Mouse (Mus musculus) heart, postnatal 4 days (tissue): ENCODE results near the gene Abcg5. TPM values are rescaled to one million over a fixed set of nuclear protein-coding genes. Genes with fewer than 3 reads are reported as not detected.

Experiments used
- DNase-seq: peaks from one replicate; pipeline ENCODE4 v3.0.0; 2021
- total RNA-seq, 2 experiments: library from RNA; stranded (reverse); gene quantifications; 2 replicates each; pipeline ENCODE4 v1.2.3; 2021

Abcg5 gene
- total RNA-seq, 2 experiments from 2014 or later: not detected

DNA sequence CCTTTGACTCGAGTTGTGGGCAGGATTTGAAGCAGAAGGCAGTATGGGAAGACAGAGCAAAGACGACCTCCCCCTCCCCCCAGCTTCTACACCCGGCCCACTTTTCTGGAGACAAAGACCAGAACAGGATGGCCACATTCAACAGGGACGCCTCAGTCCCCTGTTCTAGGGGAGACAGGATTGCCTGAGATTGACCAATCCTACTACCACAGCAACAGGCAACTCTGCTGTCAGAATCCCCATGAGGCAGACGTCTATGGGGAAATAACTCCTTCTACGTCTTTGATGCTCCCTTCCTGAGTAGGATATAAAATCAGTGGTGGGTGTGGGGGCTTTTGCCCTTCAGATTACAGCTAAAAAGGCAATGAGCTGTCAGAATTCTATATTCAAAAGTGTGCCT is 1.5 kb upstream of the Abcg5 start:
- no peak for DNase-seq

DNA sequence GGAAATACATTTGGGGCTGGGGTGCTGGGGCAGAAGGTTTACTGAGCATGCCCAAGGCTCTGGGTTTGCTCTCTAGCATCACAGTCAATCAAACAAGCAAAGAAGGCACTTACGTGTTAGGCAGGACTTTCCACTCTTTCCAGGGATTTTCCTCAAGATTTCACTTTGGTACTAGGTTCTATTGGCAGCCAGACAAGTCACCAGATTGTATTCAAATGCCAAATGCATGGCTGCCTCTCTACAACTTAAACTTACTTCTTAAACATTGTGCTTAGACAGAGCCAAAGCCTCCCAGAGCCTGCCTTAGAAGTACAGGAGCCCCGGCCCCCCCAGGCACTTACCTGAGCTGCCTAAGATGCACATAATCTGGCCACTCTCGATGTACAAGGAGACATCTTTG is 1.1 kb downstream of the Abcg5 start:
- no peak for DNase-seq

DNA sequence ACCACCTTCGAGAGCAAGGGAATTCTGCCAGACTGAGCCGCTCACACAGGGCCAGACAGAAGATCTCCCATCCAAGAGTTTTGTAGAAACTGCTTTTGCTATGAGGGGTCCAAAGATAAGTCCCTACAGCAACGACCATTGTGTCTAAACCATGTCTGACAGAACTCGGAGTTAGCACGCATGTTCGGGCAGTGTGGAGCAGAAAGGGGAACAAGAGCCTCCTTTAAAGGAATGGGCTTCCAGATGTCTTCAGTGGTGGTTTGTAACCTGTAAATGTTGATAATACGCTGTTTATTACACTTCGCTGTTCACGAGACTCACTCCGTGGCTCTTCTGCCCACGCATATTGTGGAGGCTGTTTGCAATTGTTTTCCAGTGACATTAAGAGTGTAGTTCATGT is 5.2 kb downstream of the Abcg5 start:
- DNase-seq: no peak

DNA sequence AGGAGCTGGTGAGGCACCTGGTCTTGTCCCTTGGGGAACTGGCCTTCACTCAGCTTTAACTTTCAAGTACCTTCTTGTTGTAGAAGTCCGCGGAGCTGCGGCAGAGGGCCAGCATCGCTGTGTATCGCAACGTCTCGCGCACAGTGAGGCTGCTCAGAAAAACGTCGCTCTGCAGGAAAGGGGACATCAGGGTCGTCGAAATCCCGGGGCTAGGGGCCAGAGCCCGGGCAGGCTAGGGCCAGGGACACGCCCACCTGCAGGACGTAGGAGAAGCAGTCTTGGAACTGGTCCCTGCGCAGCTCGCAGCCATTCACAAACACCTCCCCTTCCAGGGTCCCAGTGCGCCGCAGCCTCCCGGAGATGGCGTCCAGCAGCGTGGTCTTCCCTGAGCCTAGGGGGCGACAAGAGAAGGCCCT is 6.9 kb downstream of the Abcg5 start, which contains the start of gene Abcg8:
Gene Abcg8, plus strand, starts transcription at position 352 of the 416 bp plus-strand sequence.
- DNase-seq: peak; percentile 32

DNA sequence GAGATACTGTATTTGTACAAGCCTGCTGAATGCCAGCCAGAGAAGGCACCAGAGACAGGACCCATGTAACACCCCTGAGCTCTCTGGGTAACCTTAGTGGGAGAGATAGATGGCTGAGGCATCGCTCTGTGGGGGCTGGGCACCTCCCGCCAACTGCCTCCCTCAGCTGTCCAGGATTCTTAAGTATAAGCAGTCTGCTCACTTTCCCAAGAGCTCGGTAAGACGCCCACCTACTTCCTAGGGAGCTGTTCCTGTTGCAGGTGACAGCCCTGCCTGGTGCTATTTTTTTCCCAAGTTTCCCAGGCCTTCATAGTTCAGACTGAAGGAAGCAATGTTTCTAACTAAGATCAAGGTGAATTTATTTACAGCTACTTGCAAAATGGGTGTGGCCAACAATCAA is 7.6 kb downstream of the Abcg5 start:
- DNase-seq: no peak

DNA sequence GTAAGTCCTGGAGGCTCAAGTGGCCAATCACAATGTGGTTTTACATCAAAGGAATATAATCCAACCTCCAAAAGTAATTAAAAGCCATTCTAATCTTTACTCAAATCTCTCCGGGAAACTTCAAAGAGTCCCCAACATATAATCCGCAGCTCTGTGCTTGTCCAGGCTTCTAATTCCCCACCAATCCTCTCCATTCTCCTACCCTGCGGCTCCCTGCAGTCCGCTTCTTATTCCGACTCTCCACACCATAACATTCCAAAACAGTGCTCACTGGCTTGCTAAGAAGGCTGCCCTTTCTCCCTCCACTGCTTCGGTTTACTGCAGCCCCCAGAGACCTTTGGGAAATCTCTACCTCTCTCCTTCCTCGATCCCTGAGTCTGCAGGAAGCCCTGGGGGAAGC is 8.8 kb downstream of the Abcg5 start:
- DNase-seq: no peak

DNA sequence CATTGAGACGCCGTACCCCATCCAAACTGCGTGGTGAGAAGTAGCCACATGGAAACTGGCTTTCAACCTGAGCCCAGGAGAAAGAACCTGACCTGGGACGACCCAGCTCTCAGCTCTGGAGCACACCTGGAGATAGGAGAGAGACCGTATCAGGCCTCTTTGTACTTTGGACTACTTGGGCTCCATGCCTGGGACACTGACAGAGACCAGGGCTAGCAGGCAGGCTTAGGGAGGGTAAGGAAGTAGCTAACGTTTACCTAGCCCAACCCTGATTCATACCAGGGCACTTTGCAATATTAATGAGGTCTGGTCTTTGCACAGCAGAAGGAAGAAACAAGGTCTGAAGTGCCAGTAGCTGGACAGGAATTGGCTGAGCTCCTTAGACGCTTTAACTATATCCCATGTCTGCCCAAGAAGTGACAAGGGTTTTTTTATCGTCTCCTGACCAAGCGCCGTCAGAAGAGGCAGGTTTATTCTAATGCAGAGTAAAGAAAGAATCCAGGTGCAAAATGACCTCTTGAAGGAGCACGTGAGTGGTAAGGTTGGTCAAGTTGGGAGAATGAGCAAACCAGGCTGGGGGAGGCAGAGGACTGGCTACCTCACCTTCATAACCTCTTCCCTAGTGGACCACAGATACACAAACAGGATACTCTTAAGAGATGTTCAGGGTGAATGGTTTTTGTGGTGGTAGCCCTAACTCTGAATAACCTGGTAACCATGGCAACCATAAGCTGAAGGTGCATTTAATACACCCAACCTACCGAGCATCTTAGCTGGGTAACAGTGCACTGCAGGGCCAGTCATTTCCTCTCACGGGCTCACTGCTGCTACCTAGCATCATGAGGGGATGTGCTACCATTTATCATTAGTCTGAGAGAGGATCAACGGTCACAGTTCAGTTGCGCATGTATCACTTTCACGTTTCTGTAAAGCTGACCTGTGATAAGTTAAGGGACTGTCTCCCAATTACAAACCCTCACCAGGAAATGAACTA is 10.1 kb downstream of the Abcg5 start:
- DNase-seq: no peak

DNA sequence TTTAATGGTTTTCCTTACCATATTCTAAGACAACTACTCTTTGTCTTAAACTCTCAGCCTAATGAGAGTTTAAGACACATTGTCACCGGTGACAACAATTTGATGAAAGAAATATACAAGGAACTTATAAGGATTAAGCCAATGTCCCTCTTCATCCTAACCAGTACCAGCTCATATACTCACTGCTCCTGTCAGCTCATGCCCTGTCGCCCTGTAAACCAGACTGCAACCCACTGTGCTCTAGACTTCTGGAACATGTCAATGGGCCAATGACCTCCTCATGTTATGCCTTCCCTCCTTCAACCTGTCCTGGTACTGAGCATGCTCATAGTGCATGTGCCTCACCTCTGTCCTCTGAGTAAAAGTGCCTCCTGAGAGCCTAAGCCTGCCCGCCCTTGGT is 15.0 kb downstream of the Abcg5 start:
- DNase-seq: no peak

DNA sequence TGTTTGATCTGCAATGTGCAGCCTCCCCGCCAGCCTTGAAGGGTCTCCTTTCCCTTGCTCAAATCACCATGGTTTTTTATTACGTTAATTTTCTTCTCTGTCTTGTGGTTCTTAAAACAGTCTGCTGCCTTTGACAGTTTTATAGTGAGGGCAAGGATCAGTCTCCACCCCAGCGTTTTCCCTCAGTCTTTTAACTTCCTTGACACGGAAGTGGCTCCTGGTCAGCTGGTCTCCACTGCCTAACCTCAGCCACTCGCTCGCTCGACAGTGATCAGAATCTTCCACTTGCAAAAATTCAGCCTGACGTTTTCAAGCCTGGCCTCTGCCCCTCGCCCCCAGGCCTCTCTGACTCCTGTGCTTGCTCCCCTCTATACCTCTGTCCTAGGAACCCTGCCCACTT is 17.1 kb downstream of the Abcg5 start:
- no peak for DNase-seq

DNA sequence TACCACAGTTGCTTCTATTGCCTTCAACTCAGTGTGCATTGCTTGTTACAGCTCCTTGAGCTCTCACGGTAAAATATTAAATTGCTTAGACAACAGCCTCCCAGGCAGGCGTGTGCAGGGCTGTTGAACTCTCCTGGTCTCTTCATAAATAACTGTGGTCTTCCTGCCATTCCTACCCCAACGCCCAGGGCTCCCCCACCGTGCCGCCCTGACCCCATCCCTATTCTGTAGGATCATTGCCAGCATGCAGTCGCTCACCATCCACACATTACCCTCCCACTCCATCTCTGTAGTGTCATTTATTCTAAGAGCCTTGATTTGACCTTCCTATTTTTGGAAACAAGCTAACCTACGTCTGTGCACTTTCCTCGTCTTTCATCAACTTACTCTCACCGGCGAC is 17.8 kb downstream of the Abcg5 start:
- no peak for DNase-seq

DNA sequence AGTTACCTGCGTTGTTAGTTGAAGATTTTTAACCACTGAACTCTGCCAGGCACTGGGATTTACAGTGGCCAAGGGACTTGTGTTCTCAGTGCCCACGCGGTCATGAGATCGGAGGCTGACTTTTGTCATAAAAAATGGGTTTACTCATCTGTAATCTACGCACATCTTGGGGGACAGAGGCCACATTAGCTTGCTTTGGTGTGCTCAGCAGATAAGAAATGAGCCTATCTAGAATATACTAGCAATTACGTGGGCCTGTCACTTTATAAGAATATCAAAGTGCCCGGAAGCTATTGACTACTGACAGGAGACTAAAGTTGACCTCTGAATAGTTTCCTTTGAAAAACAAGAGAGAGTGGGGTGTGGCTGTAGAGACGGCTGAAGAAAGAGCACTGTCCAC is 23.9 kb downstream of the Abcg5 start:
- no peak for DNase-seq

DNA sequence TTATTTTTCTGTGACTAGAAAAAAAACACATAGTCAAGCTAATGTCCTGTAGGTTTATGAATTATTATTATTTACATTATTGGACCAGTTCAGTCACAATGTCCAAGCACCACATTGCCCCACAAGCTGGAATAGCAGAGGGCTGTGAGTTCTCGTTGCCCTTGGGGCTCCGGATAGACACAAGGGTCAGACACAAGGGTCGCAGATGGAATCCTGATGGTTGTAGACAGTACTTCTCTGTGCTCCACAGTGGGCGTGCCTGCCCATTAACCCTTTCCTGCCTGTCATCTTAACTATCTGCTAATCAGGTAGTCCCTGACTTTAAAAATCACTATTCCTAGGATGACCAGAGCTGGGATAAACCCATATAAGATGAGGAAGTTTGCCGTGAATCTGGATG is 24.6 kb downstream of the Abcg5 start:
- DNase-seq: no peak

DNA sequence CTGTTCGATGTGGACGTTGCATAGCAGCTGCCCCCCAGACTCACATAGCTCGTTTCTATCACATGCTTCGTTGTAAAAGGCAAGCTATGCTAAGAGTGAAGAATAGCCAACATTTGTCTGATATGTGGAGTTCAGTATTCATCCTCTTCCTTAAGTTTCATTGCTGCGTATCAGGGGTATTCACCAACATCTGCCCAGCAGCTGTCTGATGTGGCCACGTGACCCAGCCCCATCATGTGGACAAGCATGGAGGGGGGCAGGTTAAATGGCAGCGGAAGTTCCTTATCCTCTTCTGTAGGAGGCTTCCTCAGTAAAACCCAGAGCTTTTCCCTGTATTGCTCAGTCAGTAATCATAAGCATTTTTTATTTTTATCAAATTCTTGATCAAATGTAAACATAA is 25.0 kb downstream of the Abcg5 start:
- DNase-seq: no peak

DNA sequence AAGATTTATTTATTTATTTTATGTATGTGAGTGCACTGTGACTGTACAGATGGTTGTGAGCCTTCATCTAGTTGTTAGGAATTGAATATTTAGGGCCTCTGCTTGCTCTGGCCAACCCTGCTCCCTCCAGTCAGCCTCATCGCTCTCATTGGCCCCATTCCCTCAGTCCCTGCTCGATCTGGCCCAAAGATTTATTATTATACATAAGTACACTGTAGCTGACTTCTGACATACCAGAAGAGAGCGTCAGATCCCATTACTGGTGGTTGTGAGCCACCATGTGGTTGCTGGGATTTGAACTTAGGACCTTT is 25.4 kb downstream of the Abcg5 start:
- no peak for DNase-seq

DNA sequence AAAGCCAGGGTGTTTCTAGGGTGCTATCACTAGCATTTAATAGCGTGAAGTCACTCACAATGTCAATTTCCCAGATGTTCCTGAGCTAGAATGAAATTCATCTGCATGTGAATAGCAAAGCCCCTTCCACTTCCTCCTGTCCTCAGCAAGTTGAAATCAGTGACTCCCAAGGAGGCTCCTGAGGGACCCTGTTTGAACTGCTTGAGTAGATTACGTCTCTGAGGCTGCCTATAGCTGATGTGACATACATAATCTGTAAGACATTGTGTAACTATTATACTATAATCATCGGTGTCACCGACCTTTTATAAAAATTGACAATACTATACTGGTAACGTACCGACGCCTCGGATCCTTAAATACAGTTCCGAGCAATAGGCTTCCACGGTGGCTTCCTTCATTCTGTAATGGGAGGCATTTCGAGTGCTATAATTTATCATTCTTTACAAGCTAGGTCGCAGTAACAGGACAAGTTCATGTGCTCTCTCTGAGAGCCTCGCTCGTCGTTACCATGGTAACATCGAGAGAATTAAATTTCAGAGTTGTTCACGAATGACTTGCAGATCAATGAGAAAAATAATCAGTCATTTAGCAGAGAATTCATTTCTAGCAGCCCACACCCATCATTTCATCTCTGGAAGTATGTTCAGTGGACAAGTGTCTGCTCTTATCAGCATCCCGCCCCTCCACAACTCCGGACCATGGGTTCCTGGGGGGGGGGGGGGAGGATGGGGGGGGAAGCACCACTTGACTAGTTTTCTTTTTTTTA is 26.0 kb downstream of the Abcg5 start:
- no peak for DNase-seq

DNA sequence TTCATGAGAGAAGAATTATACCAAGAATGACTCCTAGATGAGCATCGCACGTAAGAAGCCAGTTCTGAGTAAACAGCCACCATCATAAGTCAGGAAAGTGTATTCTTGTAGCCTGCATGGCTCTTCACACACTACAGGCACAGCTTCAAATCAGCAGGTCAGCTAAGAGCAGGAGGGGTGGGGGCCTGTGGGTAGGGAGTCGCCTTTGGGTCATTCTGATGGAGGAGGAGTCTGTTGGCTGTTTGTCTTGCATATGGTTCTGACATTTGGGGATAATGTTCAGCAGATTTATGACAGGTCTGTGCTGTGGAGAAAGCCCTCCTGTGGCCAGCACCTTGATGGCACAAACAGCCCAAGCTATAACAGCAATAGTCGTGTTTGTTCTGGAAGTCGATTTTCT is 26.6 kb downstream of the Abcg5 start:
- no peak for DNase-seq

DNA sequence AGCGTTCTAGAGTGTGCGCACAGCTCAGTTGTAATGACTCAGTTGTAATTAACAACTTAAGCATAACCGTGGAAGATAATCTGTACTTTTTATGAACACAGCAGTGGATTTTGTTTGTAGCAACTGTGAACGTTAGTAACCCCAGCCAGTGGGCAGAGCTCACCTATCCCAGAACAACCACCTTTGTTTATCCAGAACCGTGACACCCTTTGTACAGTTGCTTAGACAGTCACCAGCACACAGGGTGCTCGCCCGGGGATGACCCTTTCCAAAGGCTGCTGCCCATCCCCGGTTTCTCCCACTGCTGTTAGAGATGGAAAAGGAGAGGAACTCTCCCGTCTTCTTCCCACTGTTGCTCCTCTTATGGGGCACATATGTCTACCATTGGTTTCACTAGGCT is 29.3 kb downstream of the Abcg5 start:
- no peak for DNase-seq

DNA sequence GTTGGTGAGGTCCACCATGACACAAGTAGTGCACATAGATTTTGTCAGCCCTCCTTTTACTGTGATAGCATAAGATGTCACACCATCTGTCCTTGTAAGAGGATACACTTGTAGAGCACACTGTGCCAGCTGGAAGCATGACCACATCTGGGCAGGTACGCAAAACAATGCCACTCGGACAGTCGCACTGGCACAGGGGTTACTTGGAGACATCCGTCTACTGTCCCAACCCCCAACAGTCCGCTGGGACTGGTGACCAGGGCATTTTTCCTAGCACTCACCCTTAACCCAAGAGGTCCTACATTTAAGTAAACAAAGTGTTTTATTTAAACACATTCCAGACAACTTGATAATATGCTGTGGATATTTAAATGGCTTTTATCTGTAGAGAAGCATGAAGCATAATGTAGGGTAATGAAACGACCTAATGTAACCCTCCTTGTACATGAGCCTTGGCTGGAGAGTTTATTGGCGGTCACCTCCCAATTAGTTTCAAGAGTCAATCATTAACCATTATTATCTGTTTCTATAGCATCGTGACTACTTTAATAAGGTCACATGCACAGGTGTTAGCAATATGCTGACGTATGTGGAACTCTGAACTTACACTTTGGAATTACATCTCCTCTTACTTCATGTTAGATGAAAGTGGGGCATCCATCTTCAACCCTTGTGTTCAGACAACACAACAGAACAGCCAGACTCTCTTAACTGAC is 32.4 kb downstream of the Abcg5 start:
- no peak for DNase-seq

DNA sequence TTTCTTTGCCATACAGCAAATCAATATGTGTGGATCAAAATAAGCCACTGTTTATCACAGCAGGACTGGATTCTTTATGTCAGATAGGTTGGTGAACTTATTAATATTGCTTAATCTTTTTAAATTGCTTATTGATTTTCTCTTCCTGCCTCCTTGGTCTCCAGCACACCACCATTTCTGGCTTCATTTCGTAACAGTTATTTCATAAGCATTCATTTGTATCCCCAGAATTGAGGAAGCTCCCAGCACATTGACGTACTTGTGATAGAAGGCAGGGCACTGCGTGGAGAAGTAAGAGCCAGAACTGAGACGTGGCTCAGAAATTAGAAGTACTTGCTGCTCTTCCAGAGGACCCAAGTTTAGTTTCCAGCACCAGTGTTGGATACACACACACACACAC is 35.2 kb downstream of the Abcg5 start:
- no peak for DNase-seq

DNA sequence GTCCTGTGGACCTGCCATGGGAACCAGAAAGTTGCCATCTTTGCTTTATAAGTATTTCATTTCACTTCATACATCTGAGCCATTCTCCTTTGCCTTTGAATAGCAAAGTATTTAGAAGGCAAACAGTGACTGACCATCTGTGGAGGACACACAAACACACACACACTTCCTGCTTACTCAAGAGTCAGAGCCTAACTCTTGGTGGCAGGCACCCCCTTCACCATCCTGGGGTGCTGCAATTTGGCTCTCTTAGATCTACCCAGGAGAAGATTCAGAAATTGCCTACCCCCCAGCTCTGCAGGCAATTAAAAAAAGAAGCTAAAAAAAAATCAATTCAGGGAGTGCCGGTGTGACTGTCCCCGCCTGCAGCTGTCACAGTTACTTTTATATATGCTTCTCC is 36.3 kb downstream of the Abcg5 start:
- DNase-seq: no peak

DNA sequence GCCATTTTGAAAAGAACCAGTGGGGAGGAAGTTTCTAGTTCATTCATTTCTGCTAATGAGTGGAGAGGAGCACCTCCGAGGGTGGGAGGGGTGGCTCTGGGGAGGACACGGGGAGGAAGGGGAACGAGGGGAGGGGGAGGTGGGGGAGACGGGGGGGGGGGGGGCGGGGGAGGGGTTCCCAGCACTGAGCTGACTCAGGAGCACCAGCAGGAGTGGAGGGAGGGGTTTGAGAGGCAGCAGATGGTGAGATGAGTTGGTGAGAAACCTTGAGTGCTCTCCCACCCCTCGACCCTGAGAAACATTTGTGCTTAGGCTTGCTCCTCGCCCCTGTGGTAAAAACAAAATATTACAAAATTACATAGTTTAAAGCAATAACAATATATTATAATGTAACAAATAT is 36.9 kb downstream of the Abcg5 start:
- no peak for DNase-seq

DNA sequence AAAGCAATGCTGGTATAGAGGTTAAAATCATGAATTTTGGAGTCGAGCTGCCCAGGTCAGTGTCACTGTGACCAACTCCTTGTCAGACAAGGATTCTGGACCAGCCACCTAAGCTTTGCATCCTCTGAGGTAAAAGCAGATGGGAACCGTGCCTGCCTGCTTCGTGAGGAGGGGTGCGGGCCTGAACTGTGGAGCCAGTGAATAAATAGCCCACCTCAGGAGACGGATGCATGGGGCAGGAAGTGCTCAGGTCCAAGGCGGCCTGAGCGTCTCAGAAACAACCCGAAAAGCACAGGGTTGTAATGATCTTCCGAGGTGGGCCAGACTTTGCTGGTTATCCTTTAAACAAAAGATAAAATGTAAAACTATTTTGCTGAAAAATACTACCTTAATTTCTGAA is 37.7 kb downstream of the Abcg5 start:
- DNase-seq: no peak
